Mouse (Mus musculus) CH12.LX (cell line): ENCODE data around the gene Gal3st4. TPM values are rescaled to one million over a fixed set of nuclear protein-coding genes. Genes with fewer than 3 reads are reported as not detected.

Experiments used
- DNase-seq: peaks from one replicate; pipeline ENCODE4 v3.0.0-alpha.2; 2013; ENCODE audit errors: extremely low read depth
- H3K27ac ChIP-seq: 2 replicates; pipeline ENCODE4 v1.5.1; 2012; ENCODE audit warnings: low read depth, mild to moderate bottlenecking, control low read depth, moderate library complexity; ENCODE audit not compliant: insufficient read depth
- H3K27me3 ChIP-seq: replicated peaks from 2 replicates; pipeline ENCODE3; 2012; ENCODE audit warnings: inconsistent platforms
- H3K36me3 ChIP-seq, 2 experiments: replicated peaks in 1 of 2; 2 replicates each; pipeline versions ENCODE3 to v1.6.1; 2012; ENCODE audit warnings: inconsistent platforms in 1 of 2, low read length in 1 of 2, mild to moderate bottlenecking in 1 of 2, mixed read lengths in 1 of 2, moderate library complexity in 1 of 2; ENCODE audit not compliant: control insufficient read depth in 1 of 2, insufficient read depth in 1 of 2
- H3K4me1 ChIP-seq, 2 experiments: 2 replicates each; pipeline ENCODE4 v1.6.1; 2012; ENCODE audit warnings: inconsistent platforms in 1 of 2, moderate library complexity in 1 of 2; ENCODE audit not compliant: insufficient read depth in 2 of 2, control insufficient read depth in 1 of 2
- H3K4me2 ChIP-seq: 2 replicates; pipeline ENCODE4 v1.6.1; 2012; ENCODE audit warnings: low read depth, mild to moderate bottlenecking, control low read depth; ENCODE audit not compliant: poor library complexity, insufficient read depth, severe bottlenecking
- H3K4me3 ChIP-seq, 3 experiments: fragments of 150-350 bp in 1 of 3; sonication (generic) in 1 of 3; replicated peaks in 1 of 3; 2 replicates each; pipeline versions ENCODE3 to v1.5.1; 2011 to 2012; ENCODE audit warnings: low read depth in 2 of 3, low read length in 2 of 3, mild to moderate bottlenecking in 2 of 3, moderate library complexity in 2 of 3, control low read depth in 1 of 3, improper control_type of control experiment in 1 of 3, inconsistent platforms in 1 of 3, mixed read lengths in 1 of 3; ENCODE audit not compliant: poor library complexity in 1 of 3
- H3K79me2 ChIP-seq: replicated peaks from 2 replicates; pipeline ENCODE4 v1.6.1; 2012; ENCODE audit warnings: mild to moderate bottlenecking, moderate library complexity; ENCODE audit not compliant: control insufficient read depth, poor library complexity, insufficient read depth, severe bottlenecking; ENCODE audit errors: extremely low read depth
- H3K9ac ChIP-seq: 2 replicates; pipeline ENCODE4 v1.6.1; 2012; ENCODE audit warnings: low read depth, mild to moderate bottlenecking, control low read depth, moderate library complexity; ENCODE audit not compliant: insufficient read depth
- H3K9me3 ChIP-seq: replicated peaks from 2 replicates; pipeline ENCODE3; 2012; ENCODE audit warnings: low read length, inconsistent platforms, mixed read lengths
- BHLHE40 ChIP-seq: IDR thresholded peaks from 2 replicates; pipeline ENCODE4 v1.6.1; 2011; ENCODE audit warnings: mild to moderate bottlenecking, low read depth, low read length, improper control_type of control experiment
- ELF1 ChIP-seq: IDR thresholded peaks from 2 replicates; pipeline ENCODE4 v1.6.1; 2014; ENCODE audit warnings: low read depth, mild to moderate bottlenecking, inconsistent platforms, low read length, improper control_type of control experiment
- EP300 ChIP-seq: IDR thresholded peaks from 2 replicates; pipeline ENCODE4 v1.6.1; 2011; ENCODE audit warnings: low read length, improper control_type of control experiment
- GABPA ChIP-seq: IDR thresholded peaks from 2 replicates; pipeline ENCODE4 v1.6.1; 2012; ENCODE audit warnings: low read depth, low read length, improper control_type of control experiment, inconsistent platforms; ENCODE audit not compliant: insufficient replicate concordance
- HCFC1 ChIP-seq: IDR thresholded peaks from 2 replicates; pipeline ENCODE4 v1.6.1; 2012; ENCODE audit warnings: low read depth, mild to moderate bottlenecking, inconsistent platforms, low read length, improper control_type of control experiment
- IRF4 ChIP-seq: IDR thresholded peaks from 2 replicates; pipeline ENCODE4 v1.6.1; 2014; ENCODE audit warnings: low read depth, mild to moderate bottlenecking, inconsistent platforms, low read length, improper control_type of control experiment
- JUND ChIP-seq: conservative IDR thresholded peaks from 2 replicates; pipeline ENCODE4 v1.6.1; 2011; ENCODE audit warnings: low read depth, low read length, improper control_type of control experiment
- KAT2A ChIP-seq: IDR thresholded peaks from 2 replicates; pipeline ENCODE4 v1.6.1; 2012; ENCODE audit warnings: low read length, improper control_type of control experiment, inconsistent platforms; ENCODE audit not compliant: insufficient replicate concordance
- MAFK ChIP-seq: IDR thresholded peaks from 2 replicates; pipeline ENCODE4 v1.6.1; 2011; ENCODE audit warnings: low read length, improper control_type of control experiment; ENCODE audit not compliant: insufficient replicate concordance
- MAZ ChIP-seq: IDR thresholded peaks from 2 replicates; pipeline ENCODE4 v1.6.1; 2012; ENCODE audit warnings: low read depth, mild to moderate bottlenecking, inconsistent platforms, low read length, improper control_type of control experiment, moderate library complexity
- MXI1 ChIP-seq: IDR thresholded peaks from 2 replicates; pipeline ENCODE4 v1.6.1; 2011; ENCODE audit warnings: mild to moderate bottlenecking, low read depth, low read length, improper control_type of control experiment
- MYC ChIP-seq: IDR thresholded peaks from 2 replicates; pipeline ENCODE4 v1.6.1; 2011; ENCODE audit warnings: low read depth, mild to moderate bottlenecking, improper control_type of control experiment, low read length
- PAX5 ChIP-seq: IDR thresholded peaks from 2 replicates; pipeline ENCODE4 v1.6.1; 2012; ENCODE audit warnings: low read length, inconsistent platforms, mixed read lengths
- POLR2AphosphoS2 ChIP-seq: IDR thresholded peaks from 2 replicates; pipeline ENCODE4 v1.6.1; 2011; ENCODE audit warnings: low read depth, low read length, improper control_type of control experiment
- SIN3A ChIP-seq: IDR thresholded peaks from 2 replicates; pipeline ENCODE4 v1.6.1; 2012; ENCODE audit warnings: low read length, improper control_type of control experiment, inconsistent platforms
- SMC3 ChIP-seq: IDR thresholded peaks from 2 replicates; pipeline ENCODE4 v1.6.1; 2011; ENCODE audit warnings: low read depth, low read length, improper control_type of control experiment
- USF2 ChIP-seq: conservative IDR thresholded peaks from 2 replicates; pipeline ENCODE4 v1.6.1; 2011; ENCODE audit warnings: low read depth, low read length, improper control_type of control experiment
- ZC3H11A ChIP-seq: IDR thresholded peaks from 2 replicates; pipeline ENCODE4 v1.6.1; 2012; ENCODE audit warnings: low read depth, mild to moderate bottlenecking, inconsistent platforms, low read length, improper control_type of control experiment
- ZKSCAN1 ChIP-seq: IDR thresholded peaks from 2 replicates; pipeline ENCODE4 v1.6.1; 2012; ENCODE audit warnings: low read depth, inconsistent platforms, low read length, improper control_type of control experiment, borderline replicate concordance
- ZMIZ1 ChIP-seq: IDR thresholded peaks from 2 replicates; pipeline ENCODE4 v1.6.1; 2012; ENCODE audit warnings: low read depth, mild to moderate bottlenecking, inconsistent platforms, low read length, improper control_type of control experiment
- ZNF384 ChIP-seq: IDR thresholded peaks from 2 replicates; pipeline ENCODE4 v1.6.1; 2012; ENCODE audit warnings: low read depth, low read length, improper control_type of control experiment, inconsistent platforms
- dilution Hi-C: fragments of 300-500 bp; cut with MboI; formaldehyde crosslinking; loops from 2 replicates; pipeline ENCODE4 v1.14.3; 2020; ENCODE audit warnings: low sequenced_read_pairs; ENCODE audit not compliant: extremely low pct_unique_long_range_greater_than_20kb, extremely low pct_ligation_motif_present
- in situ Hi-C: fragments of 300-500 bp; cut with MboI; formaldehyde crosslinking; loops from 3 replicates; pipeline ENCODE4 v1.14.3; 2019; ENCODE audit warnings: low sequenced_read_pairs, low pct_ligation_motif_present, low pct_unique_long_range_greater_than_20kb, mixed read lengths
- polyA plus RNA-seq: library from polyadenylated mRNA; unstranded; fragments of >175 nt; gene quantifications from 2 replicates; pipeline ENCODE4 v1.2.1, GENCODE M21; 2012; ENCODE audit warnings: low read depth; ENCODE audit not compliant: insufficient read length
- total RNA-seq, 2 experiments: library from RNA; depleted of rRNA; stranded (reverse); fragments of 300-350 nt in 1 of 2; fragments of >200 nt in 1 of 2; gene quantifications; 2 replicates each; pipeline ENCODE4 v1.2.3; 2012 to 2014

The Gal3st4 gene
- total and polyA plus RNA-seq, 3 experiments = 0.21 TPM; not detected in 2

DNA sequence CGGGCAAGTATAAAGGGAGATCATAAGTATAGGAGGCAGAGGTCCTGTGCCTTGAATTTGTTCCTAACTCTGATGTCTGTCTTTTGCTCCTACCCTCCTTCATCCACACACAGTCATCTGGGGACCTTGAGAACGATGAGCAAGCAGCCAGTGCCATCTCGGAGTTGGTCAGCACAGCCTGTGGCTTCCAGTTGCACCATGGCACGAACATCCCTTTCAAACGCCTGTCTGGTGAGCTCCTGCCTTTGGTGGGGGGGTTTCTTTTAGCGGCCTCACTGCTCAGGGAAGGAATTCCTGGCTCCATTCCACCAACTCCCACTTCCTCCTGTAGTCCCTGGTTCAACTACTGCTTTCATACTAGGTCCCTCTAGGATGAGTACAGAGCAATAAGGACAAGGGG is 14.1 kb downstream of the Gal3st4 start:
- Histone ChIP-seq H3K4me2 (no peak overlapping the region), H3K9me3 (no peaks in the 10 kb centered on the region), H3K9ac (no peak overlapping the region), H3K4me3 (no peak overlapping the region), H3K36me3 (peaks cover 42 to 57% of the 10 kb centered on the region in 2 experiments), H3K27me3 (no peaks in the 10 kb centered on the region), H3K4me1 (peaks cover 15 to 63% of the 10 kb centered on the region in 2 experiments), H3K27ac (no peak overlapping the region), H3K79me2 (0 out of 2 replicates have a peak, but pooled peaks cover 6% of the 10 kb centered on the region)
- no peak for TF ChIP-seq USF2
- TF ChIP-seq GABPA = no peak
- DNase-seq = no peak
- dilution Hi-C loops (no loop called here), in situ Hi-C loops (no loop called here)

DNA sequence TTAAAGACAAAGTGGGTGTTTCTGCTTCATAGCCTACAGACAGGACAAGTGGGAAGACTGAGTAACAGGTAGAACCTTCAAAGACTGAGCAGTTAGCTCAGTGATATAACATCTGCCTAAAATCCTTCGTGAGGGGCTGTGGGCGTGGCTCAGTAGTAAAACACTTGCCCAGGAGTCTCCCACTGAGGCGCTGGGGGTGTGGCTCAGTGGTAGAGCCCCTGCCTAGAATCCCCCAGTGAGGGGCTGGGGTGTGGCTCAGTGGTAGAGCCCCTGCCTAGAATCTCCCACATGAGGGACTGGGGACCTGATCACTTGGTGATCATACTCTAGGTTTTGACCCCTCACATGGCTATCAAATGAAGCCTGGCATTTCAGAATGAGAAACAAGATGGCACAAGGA is 14.6 kb downstream of the Gal3st4 start:
- Histone ChIP-seq H3K4me1 (peaks cover 15 to 62% of the 10 kb centered on the region in 2 experiments), H3K27me3 (no peaks in the 10 kb centered on the region), H3K79me2 (0 out of 2 replicates have a peak, but pooled peaks cover 3% of the 10 kb centered on the region), H3K36me3 (peaks cover 42 to 57% of the 10 kb centered on the region in 2 experiments), H3K9ac (no peak overlapping the region), H3K4me2 (no peak overlapping the region), H3K4me3 (no peak overlapping the region), H3K27ac (no peak overlapping the region), H3K9me3 (peaks cover under 1% of the 10 kb centered on the region)
- in situ Hi-C loops = no loop called here
- dilution Hi-C loops = no loop called here
- no peak for DNase-seq
- no peak for TF ChIP-seq IRF4
- no peak for TF ChIP-seq POLR2AphosphoS2
- no peak for TF ChIP-seq SMC3
- no peak for TF ChIP-seq PAX5
- TF ChIP-seq MAZ = no peak
- no peak for TF ChIP-seq JUND
- TF ChIP-seq HCFC1 = no peak
- no peak for TF ChIP-seq MYC
- no peak for TF ChIP-seq ZMIZ1
- no peak for TF ChIP-seq BHLHE40
- TF ChIP-seq MXI1 = no peak
- no peak for TF ChIP-seq ZKSCAN1
- TF ChIP-seq ELF1 = no peak
- TF ChIP-seq EP300 = no peak
- no peak for TF ChIP-seq ZNF384
- no peak for TF ChIP-seq MAFK
- no peak for TF ChIP-seq KAT2A
- TF ChIP-seq ZC3H11A = no peak
- TF ChIP-seq SIN3A = no peak
